Mouse (Mus musculus) spleen, adult 12 weeks (tissue): ENCODE results near the gene Fam241b.

Experiments used
- DNase-seq: peaks from one replicate; pipeline ENCODE4 v3.0.0; 2022; ENCODE audit warnings: low spot score

Fam241b gene

DNA sequence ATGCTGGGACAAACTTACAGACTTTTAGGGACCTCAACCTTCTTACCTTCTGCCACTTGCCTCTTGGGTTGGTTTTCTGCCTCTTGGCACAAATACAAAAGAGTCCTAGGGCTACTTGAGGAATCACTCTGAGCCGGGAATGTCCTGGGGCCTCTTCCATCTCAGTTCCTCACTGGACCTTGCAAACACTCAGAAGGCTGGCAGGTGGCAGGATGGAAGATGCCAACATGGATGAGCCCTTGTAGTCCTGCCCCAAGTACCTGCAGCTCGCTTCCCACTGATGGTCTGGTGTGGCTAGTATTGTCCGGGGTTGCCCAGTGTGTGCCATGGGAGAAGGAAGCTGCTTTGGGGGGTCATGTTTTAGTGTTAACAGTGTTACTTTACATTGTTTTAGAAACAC is 73.8 kb downstream of the Fam241b start:
- no peak for DNase-seq

GRCm38 (mm10) chr10:62069398-62069797 is 74.3 kb downstream of the Fam241b start:
- DNase-seq = no peak

DNA sequence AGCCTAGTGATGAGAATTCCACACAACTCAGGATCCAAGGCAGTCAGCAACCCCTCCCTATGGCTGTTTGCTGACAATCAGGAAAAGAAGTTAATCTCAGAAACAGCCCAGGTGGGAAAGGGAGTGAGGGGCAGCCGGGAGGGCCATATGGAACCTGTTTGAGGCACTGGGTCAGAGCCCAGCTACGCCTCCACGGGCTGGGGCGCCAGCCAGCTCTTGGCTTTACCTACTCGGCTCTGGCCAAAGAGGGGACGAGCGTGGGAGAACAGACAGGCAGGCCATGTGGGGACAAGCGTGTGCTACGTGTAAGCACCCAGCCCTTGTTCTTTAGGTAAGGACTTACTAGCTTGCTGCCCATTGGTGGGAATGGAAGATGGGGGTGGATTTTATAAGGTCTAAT is 75.2 kb downstream of the Fam241b start:
- DNase-seq = no peak

DNA sequence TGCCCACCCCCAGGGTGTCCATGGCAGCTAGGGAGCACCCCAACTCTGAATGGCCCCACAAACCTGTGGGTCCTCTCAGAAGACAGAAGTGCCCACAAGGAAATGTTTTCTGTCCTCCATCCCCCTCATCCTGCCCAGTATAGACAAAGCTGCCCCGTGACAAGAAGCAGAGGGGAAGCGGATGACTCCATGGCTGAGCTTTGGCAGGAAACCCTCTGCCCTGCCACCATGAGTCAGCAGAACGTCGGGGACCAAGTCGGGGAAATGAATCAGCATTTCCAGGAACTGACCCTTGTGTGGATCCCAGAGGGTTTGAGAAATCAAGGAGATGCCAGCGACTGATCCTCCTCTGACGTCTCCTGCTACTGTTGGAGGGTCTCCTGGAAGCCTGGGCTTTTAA is 77.5 kb downstream of the Fam241b start:
- no peak for DNase-seq

DNA sequence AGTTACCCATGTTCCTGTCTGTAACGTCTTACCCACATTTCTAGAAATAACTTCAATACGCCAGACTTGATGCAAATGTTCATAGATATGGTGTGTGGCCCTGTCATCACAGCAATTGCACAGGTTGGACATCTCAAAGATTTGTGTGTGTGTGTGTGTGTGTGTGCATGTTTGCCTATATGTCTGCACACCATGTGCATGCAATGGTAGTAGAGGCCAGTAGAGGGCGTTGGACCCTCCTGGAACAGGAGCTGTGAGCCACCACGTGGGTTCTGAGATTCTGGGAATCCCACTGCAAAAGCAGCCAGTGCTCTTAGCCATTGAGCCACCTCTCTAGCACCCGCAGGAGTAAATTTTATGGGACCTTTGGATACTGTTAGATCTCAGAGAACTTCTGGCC is 80.9 kb downstream of the Fam241b start:
- DNase-seq = no peak

GRCm38 (mm10) chr10:62060969-62061678 is 82.6 kb downstream of the Fam241b start:
- no peak for DNase-seq

- DNase-seq = no peak
Measured at GRCm38 (mm10) chr10:62060224-62060913, 83.4 kb downstream of the Fam241b start.

DNA sequence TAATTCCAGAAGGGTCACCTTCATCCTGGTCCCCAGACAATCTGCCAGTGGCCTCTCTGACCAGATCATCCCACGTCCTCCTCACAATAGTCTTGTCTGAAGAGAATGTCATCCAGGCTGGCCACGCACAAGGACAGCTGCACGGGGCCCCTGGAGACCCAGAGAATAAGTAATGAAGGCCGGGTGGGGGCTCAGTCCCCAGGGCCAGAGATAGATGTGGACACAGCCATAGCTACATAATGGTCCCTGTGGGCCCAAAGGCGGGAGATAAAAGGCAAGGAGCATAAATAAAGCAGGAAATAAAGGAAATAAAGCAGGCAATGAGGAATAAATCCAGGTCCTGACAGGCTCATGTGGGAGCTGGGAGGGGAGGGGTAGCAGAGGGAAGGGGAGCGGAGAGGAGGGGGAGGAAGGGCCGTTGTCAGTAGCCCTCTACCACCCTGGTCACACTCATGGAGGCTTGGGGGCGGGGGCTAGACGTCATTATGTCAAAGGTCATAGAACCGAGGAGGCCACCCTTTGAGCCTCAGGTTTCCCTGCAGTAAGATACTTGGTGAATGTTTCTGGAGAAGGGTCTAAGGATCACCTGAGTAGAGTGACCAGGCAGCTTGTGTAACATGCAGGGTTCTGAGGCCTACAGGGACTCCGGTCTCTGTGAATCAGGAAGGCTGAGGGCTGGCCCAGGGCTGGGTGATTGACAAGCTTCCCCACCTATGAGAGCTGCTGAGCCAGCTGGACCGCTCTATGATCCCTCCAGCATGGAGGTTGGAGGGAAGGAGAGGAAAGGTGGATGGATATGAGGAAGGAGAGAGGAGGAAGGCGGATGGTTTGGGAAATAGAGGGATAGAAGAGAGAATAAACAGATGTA is 85.0 kb downstream of the Fam241b start:
- no peak for DNase-seq
